Mouse (Mus musculus) right cerebral cortex, postnatal 25 days (tissue): ENCODE measurements around the gene Fkbp7.
A peak's percentile ranks its signal among the peaks of the same experiment; 100 is the strongest.

Experiments
- DNase-seq: peaks from one replicate; pipeline ENCODE4 v3.0.0; 2022

The Fkbp7 gene

DNA sequence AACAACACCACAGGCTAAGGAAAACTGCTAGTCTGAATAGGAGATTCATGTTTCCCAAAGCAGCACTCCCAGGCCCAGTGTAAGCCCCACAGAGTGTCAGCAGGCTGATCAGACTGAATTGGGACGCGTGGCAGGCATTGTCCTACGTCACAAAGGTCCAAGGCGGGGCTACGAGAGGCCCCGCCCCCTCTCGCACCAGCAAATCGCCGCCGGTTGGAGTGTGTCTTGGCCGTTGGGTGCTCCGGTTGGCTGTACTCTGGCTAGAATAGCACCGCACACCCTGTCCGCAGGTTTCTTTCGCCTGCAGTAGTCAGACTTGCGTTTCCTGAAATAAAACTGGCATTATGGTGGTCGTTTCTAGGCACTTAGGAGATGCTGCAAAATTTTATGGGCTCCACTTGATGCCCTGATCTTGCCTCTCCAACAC lies at the start of gene Fkbp7:
Gene Fkbp7, minus strand, starts transcription at position 151 of the 427 bp plus-strand sequence.
- peak; percentile 85 for DNase-seq

DNA sequence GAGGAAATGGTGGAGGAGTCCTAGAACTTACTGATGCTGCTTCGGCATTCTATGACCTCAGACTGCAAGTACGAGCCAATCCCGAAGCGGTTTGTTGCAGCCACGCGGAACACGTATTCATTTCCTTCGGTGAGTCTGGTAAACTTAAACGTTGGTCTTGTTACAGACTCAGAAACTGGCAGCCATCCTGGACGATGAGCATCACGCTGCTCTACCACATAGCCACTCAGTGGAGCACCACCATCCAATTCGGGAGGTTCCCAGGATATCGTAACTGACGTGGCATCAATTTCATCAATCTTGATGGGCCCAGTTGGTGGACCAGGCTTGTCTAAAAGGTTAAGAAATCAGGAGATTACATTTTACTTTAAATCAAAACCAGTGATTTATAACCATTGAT lies 46.7 kb upstream of the Fkbp7 start:
- no peak for DNase-seq

DNA sequence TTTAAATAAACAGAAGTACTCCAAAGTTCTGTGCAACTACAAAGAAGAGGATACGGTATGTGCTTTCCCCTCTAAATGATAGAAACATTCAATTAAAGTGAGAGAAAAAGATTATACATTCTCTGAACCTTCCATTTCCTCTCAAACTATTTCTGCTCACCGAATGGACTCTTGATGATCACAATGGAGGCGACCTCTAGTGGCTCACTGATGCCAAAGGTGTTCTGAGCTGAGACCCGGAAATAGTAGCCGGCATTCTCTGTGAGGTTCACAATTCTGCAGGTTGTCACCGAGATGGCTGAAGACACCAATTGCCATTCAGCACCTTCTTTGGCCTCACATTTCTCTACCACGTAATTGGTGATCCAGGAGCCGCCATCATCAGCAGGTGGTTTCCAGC lies 42.1 kb upstream of the Fkbp7 start:
- DNase-seq = no peak

DNA sequence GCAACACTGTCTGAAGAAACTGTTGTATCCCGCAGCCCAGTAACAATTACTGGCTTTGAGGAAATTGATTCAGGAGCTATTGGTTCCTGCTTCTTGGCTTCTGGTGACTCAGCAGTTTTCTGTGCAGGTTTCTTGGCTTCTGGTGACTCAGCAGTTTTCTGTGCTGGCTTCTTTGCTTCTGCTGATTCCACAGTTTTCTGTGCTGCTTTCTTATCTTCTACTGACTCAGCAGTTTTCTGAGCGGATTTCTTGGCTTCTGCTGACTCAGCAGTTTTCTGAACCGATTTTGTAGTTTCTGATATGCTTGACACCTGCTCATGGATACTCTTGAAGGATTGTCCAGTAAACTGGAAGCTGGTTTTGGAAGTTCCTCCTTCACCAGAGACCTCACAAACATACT lies 35.6 kb upstream of the Fkbp7 start:
- DNase-seq = no peak

DNA sequence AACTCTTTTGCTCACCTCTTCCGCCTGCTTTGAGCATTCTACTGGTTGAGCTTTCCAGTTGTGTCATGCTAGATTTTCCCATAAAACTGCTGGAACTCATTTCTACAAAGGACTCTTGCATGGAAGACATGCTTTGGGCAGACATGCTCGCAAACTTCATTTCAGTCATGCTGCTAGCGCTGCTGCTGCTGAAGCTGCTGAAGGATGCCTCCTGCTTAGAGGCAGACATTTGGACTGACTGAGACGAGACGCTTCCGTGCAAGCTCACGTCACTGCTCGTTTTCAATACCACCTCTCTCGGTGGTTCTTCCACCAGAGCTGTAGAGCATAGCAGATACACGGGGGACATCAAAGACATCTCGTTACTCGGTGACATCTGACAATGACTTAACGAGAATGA lies 32.7 kb upstream of the Fkbp7 start:
- DNase-seq = no peak

DNA sequence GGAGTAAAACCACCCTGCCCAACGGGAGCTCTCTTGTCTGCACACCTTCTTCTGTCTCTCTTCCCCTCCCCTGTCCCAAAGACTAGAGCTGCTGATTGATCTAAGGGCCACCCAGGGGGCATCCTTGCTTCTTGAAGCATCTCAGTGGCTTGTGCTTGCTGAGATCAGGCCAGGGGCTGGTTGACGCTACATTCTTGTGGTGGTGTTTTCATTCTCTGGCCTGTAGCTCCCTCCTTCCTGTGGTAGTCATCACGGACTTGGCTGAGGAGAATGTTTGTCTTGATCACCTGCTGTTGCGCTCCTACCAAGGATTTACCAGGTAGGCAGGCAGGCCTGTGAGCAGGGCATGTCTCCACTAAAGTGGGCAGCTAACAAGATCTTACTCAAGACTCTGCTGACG lies 29.8 kb upstream of the Fkbp7 start:
- DNase-seq = no peak

DNA sequence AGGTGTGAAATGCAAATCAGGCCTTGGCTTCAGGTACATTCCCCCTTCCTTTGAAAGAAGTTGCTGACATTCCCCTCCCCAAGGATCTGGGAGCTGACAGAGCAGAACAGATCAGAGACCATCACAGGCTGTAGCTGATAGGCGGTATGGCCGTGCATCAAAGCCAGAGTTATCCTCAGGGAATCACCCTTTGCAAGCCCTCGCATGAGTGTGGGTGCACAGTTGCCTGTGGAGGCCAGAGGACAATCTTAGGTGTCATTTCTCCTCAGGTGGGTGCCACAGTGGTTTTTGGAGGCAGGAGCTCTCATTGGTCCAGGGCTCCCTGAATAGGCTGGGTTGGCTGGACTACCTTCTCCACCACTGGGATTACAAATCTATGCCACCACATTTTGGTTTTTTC lies 29.3 kb upstream of the Fkbp7 start:
- DNase-seq = no peak

DNA sequence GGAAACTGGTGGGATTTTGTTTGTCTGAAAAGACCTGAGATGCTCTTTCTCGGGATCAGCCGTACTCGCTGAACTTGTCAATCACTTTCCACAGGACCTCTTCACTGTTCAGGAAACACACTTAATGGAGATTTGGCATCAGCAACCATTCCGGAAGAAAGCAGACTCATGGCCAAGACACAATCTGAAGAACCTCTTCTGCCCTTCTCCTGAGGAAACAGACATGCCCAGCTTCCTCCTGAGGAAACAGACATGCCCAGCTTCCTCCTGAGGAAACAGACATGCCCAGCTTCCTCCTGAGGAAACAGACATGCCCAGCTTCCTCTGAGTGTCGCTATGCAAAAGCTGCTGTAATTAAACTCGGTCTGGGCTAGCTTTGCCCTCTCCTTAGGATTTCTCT lies 22.4 kb upstream of the Fkbp7 start:
- no peak for DNase-seq

DNA sequence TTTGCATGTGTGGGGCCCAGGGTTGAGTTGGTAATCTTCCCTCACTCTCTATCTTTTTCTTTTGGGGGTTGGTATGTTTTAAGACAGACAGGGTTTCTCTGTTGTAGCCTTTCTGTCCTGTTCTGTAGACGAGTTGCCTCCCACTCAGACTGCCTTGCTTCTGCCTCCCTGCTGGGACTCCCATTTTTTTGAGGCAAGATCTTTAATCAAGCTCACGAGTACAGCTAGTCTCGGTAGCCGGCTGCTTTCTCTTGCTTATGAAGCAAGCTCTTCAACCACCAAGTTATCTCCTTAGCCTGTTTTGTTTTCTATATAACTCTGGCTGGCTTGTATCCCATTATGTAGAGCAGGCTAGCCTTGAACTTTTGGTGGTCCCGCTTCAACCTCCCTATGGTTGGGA lies 20.8 kb upstream of the Fkbp7 start:
- DNase-seq = no peak

DNA sequence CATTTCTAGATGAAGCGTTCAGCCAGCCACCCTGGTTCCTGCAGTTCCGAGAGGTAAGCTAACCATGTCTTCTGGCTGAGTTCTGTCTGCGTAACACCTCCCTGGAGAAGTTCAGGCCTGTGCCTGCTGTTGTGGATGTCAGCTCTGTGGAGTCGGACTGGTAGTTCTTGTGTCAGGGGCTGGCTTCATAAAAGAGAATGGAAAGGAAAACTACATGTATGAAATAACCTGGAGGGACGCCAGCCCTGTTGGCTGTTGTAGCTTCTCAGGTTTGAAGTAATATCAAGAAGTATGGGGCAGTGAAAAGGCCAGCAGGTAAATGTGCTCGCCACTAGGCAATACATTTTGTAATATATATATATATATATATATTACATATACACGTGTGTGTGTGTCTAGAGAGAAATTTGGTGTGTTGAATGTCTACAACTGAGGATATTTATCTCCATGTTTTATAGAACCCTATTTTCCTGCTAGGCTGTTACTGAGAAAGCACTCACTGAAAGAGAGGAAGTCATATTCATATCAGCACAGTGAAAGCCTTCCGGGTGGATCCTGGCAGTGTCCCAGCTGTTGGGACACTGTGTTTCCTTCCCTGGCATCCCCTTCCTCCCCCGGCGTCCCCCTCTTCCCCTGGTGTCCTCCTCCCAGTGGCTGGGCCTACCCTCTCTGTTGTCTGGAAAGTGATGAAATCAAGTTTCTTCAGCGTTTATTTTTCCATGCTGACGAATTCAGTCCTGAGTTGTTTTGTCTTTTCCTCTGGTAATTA lies 17.7 kb upstream of the Fkbp7 start:
- DNase-seq = no peak

DNA sequence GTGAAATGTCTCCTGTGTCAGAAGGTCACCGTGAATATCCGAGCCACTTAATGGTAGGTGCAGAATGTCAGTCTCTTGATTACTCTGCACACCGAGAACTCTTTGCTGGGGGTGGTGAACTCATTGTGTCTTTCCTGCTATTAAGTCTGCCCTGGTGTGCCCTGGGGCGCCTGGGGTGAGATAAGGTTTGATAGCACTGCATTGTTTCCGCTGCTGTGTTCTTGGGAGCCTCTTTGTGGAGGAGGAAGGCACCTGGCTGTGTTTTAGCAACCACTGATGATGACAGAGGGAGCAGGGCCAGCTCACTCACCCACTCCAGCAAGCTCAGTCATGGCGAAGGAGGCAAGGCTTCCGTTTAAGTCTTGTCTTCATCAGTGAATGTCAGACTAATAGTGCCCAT lies 15.2 kb upstream of the Fkbp7 start:
- DNase-seq = no peak

DNA sequence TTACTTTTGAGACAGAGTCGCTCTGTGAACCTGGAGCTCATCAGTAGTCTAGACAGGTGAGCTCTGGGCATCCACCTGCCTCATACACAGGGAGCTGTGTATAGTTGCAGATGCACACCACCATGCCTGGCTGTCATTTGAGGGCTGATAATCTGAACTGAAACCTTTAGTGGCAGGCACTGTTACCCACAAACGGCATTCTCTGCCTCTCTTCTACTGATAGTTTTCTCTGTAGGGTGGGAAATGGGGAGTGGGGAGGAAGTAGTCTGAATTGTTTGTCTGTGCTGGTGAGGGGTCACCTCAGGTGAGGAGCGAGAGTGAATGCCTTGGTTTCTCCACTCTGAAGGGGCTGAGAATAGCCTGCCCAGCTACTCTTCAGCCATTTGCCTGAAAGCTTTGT lies 14.7 kb upstream of the Fkbp7 start:
- no peak for DNase-seq

DNA sequence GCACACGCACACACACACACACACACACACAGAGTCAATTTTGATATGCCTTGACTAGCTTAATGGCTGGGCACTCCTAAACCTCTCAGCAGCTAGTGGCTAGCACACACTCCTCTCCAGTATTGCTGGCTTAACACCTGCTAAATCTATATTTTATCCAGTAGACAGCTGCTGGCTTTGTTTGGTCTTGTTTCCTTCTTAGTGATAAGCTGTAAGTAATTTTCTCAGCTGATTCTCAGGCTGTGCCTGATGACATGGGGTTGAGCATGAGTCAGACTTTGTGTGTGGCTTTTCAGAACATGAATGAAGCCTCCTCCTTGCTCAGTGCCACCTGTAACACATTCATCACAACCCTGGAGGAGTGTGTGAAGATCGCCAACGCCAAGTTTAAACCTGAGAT lies 14.1 kb upstream of the Fkbp7 start:
- no peak for DNase-seq

DNA sequence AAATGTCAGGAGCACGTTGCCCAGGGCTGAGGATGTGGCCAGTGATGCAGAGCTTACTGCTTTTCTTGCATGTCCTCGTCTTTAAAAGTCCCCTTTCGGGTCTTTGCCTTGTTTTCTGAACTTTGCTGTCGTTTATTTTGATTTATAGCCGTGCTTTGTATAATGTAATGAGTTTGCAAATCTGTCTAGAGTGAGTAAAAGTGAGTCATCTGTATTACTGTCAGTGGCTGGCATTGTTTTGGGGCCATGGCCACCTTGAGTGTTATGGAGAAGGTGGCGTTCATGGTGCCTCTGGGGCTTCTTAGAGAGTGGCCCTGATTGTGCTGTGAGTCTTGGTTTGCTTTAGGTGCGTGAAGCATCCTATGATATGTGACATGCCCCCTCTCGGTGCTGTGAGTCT lies 9.4 kb upstream of the Fkbp7 start:
- no peak for DNase-seq

DNA sequence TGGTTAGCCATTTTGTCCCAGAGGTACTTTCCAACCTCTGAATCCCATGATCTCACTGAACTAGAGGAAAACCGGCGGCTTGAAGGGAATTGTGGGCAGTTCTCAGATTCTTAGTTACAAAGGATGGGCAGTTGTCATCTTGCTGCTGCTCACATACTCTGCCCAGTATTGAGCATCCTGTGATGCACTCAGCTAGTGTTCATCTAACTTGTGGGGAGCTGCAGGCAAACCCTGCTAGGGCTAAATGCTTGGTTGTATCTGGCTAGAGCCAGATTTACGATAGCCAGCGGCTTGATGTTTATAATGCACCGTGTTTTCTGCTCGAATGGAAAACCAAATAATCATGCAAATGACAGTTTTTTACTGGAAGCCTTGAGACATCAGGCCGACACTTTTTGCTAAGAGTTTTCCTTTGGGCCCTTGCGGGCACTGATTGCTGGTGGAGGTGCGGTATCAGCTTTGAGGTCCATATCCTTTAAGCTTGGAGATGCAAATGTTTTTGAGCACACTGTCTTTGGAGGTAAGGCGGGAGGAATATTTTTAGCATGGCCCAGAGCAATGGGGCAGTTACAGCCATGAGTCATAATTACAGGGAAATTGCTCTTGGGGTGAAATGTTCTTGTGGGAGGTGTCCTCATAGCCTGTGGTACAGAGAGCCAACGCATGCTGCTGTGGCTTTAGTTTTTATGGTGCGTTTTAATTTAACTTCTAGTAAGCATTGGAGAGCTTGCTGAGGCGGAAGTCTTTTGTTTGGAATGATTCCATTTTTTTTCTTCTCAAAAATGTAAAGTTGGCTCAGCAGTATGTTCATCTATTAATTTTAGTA lies 3.7 kb upstream of the Fkbp7 start:
- DNase-seq = no peak

DNA sequence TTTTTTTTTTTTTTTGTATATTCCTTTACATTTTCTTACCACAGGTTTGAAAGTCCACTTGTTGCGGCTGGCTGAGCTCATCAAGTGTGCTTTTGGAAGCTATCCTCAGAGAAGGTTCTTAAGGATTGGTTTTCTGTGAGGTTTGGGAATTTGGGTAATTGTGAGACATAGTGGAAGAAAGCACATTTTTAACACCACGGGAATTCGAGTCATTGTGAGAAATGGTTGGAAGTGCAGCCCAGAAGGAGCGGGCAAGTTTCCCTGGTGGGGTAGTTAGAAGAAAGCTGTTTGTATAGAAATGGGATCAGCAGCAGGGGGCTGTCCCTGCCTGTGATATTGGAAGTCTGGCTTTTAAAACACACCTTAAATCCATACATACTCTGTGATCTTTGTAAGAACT lies 3.0 kb upstream of the Fkbp7 start:
- DNase-seq = no peak

DNA sequence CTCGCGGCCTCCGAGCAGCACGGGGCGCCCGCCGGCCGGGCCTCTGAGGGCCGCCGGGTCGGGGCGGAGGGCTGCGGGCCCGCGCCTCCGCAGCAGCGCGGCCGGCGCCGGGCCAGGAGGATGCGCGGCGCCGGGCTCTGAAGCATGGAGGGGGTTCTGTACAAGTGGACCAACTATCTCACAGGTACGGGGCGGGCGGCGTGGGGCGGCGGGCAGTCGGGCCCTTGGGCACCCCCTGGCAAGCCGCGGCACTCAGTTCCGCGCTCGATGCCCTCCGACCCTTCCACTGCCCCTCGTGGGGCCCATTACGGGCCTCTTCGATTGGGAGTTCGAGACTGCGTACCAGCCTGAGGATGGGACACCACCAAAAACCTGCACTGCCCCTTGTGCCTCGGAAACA lies 2.5 kb upstream of the Fkbp7 start:
- DNase-seq = no peak

DNA sequence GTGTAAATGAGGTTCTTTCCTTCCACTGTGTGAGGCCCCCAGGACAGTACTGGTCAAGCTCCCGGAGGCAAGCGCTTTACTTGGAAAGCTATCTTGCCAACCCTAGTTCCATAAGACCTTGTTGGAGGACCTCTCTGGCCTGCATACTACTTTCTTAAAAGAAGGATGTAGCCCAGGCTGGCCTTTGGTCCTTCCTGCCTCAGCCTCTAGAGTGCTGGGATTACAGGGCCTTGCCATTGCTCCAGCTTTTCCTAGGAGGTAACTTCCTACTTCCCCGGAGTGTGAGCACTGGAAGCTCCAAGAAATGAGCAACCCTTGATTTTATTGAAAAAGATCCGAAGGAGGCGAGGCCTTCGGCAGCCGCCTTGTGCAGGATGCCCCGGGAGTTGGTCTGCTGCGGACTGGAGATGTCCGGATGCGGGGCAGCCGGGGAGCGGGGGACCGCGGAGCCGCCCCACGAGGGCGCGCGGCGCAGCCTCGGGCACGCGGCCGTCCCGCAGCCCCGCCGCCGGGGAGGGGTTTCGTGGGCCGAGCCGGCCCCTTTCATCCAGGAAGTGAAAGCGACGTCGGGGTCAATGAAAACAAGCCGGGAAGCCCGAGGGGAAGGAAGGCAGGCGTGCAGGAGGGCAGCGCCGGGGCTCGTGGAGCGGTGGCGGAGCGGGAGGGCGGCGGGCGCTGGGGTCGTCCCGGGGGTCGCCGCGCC lies 2.0 kb upstream of the Fkbp7 start, which contains the start of gene Plekha3:
Gene Plekha3, plus strand, starts transcription at position 557 of the 703 bp plus-strand sequence.
- peak; percentile 87 for DNase-seq

DNA sequence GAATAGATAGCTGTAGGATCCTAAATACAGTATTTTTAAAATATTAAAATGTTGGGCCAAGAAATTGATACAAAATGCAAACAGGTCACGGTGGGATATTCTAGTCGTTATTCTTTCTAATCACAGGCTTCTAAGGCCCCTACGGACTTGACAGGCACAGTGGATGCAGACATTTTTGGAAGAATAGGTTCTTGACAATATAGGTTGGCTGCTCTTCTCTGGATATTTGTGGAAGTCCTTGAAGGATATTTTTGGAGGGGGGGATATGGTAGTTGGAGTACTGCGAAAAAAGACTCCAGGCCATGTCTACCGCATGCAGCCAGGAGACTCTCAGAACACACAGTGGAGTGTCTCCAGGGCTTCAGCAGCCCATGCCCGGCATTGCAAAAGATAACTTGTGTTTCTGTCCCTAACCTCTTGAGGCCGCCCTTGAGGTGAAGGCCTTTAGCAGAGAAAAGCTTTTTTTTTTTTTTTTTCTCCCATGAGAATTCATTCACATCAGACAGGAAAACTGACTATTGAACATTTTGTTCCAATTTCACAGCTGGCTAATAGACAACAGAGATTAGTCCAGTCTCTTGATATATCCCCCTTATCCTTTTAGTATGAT lies 661 bp upstream of the Fkbp7 start:
- no peak for DNase-seq

DNA sequence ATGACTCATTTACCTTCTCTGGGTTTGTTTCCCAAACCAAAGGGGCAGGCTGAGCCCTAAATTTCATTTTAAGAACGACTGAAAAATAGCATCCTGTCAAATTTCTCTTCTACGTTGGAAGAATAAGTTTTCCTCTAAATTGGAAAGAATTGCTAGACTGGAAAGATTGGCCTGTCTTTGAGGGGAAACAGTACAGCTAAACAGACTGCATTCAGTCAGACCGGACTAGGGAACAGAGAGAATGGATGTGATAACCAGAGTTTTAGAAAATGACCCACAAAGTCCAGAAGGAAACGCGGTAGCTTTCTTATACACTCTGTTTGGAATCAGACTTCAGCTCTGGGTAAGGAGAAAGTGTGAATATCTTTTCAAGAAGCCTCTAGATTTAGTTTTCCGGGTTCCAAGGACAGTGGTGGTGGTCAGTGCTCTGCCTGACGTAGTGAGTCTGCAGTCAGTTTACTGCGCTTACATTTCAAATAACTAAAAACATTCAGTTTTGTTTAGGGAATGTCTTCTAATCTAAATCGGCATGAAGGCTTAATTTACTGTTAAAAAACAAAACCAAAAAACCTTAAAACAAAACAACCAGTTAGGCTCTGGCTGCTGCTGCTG lies 676 bp downstream of the Fkbp7 start:
- no peak for DNase-seq

DNA sequence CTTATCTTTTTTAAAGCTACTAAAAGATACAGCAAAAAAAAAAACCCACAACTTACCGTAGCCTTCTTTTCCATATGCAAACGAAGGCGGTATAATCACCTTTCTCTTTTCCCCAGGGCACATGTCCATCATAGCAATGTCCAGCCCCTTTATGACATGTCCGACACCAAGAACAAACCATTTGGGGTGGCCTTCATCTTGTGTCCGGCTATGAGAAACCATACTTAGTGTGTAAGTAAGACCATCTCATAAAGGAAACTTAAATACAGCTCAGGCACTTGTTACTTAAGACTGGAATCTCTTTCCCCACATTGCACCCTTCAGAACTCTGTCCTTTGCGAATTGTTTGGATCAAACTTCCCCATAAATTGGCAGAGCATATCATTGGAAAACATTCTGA lies 1.3 kb downstream of the Fkbp7 start:
- no peak for DNase-seq

DNA sequence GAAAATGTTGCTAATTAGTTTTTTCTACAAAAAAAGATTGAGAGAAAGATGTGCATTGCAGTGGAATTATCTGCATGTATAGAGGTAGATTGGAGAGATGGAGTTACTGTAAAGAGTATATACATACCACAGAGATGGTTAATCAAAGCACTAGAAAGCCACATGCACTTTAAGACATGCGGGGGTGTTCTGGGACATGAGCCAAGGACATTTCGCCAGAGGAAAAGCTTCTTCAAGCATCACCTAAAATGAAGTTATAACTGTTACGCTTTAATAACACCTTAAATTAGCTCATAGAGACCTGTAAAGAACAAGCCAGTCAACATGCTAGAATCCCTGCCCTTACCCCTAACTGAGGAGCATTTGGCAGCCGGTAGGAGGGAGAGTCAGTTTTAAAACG lies 5.7 kb downstream of the Fkbp7 start:
- no peak for DNase-seq

DNA sequence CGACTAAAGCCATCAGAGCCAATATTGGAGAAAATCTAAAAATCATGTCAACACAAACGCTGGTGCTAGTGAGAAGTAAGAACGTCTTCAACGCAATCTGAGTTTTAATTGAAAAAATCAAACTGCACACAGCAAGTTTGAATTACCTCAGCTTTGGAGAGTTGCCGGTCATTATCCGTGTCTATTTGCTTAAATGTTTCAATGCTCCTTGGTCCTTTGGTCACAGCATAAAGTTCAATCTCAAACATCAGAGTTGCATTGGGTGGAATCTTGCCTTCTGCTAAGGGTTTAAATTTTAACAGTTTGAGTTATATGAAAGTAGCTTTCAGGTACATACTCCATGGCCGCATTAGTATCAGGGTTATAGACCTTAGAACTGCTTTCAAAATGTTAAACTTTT lies 7.4 kb downstream of the Fkbp7 start:
- no peak for DNase-seq
